Mouse (Mus musculus) myocyte (in vitro differentiated cells): ENCODE data around the gene Rap1gap2.

Source experiments
- CEBPB ChIP-seq: IDR thresholded peaks from 2 replicates; pipeline ENCODE4 v1.6.1; 2011; ENCODE audit warnings: mild to moderate bottlenecking, moderate library complexity; ENCODE audit not compliant: poor library complexity, insufficient read depth, severe bottlenecking
- E2F4 ChIP-seq: IDR thresholded peaks from one replicate; pipeline ENCODE4 v1.6.1; 2011; ENCODE audit warnings: mild to moderate bottlenecking, control low read depth, moderate library complexity; ENCODE audit not compliant: insufficient read depth
- MAX ChIP-seq: IDR thresholded peaks from one replicate; pipeline ENCODE4 v1.6.1; 2011; ENCODE audit warnings: low read depth, mild to moderate bottlenecking, control low read depth
- POLR2A ChIP-seq: IDR thresholded peaks from one replicate; pipeline ENCODE4 v1.6.1; 2011; ENCODE audit warnings: low read depth, mild to moderate bottlenecking, control low read depth, moderate library complexity; ENCODE audit not compliant: insufficient read length
- POLR2AphosphoS2 ChIP-seq: IDR thresholded peaks from one replicate; pipeline ENCODE4 v1.6.1; 2011; ENCODE audit warnings: low read depth, control low read depth; ENCODE audit not compliant: insufficient read length
- SRF ChIP-seq: IDR thresholded peaks from one replicate; pipeline ENCODE4 v1.6.1; 2011; ENCODE audit warnings: low read depth; ENCODE audit not compliant: control insufficient read depth, insufficient read length
- TCF12 ChIP-seq: IDR thresholded peaks from one replicate; pipeline ENCODE4 v1.6.1; 2011; ENCODE audit warnings: mild to moderate bottlenecking, control low read depth; ENCODE audit not compliant: poor library complexity, insufficient read depth, severe bottlenecking
- USF1 ChIP-seq: IDR thresholded peaks from one replicate; pipeline ENCODE4 v1.6.1; 2011; ENCODE audit warnings: low read depth, mild to moderate bottlenecking, control low read depth, moderate library complexity

- TF ChIP-seq POLR2AphosphoS2 (no peak), MAX (no peak), POLR2A (no peak), TCF12 (no peak), USF1 (no peak), SRF (no peak), E2F4 (no peak), CEBPB (no peak)
Observed at GRCm38 (mm10) chr11:74448556-74448955, 162.2 kb downstream of the Rap1gap2 start.
